Mouse (Mus musculus) MEL (cell line): ENCODE measurements around the gene Ptafr. TPM values are rescaled to one million over a fixed set of nuclear protein-coding genes. Genes with fewer than 3 reads are reported as not detected.

Experiments
- DNase-seq: peaks from one replicate; pipeline ENCODE4 v3.0.0; 2011; ENCODE audit warnings: low read depth, low spot score
- H3K27ac ChIP-seq: 2 replicates; pipeline ENCODE4 v1.5.1; 2012; ENCODE audit warnings: low read depth, mild to moderate bottlenecking, control low read depth, low read length, moderate library complexity; ENCODE audit not compliant: control insufficient read depth
- H3K27me3 ChIP-seq, 2 experiments: fragments of 150-350 bp in 1 of 2; sonication (generic) in 1 of 2; 2 replicates each; pipeline ENCODE4 v1.6.1; 2012; ENCODE audit warnings: low read length in 2 of 2, mild to moderate bottlenecking in 2 of 2, improper control_type of control experiment in 1 of 2, moderate library complexity in 1 of 2; ENCODE audit not compliant: insufficient read depth in 2 of 2, control insufficient read depth in 1 of 2
- H3K36me3 ChIP-seq, 2 experiments: 2 replicates each; pipeline ENCODE4 v1.6.1; 2012 to 2014; ENCODE audit warnings: low read length in 2 of 2, improper control_type of control experiment in 1 of 2, inconsistent platforms in 1 of 2, mild to moderate bottlenecking in 1 of 2; ENCODE audit not compliant: insufficient read depth in 2 of 2, control insufficient read depth in 1 of 2
- H3K4me1 ChIP-seq, 2 experiments: fragments of 150-350 bp in 1 of 2; sonication (generic) in 1 of 2; 2 replicates each; pipeline ENCODE4 v1.6.1; 2012; ENCODE audit warnings: low read length in 2 of 2, improper control_type of control experiment in 1 of 2, mild to moderate bottlenecking in 1 of 2; ENCODE audit not compliant: insufficient read depth in 2 of 2, control insufficient read depth in 1 of 2
- H3K4me3 ChIP-seq, 2 experiments: fragments of 150-350 bp in 1 of 2; sonication (generic) in 1 of 2; 2 replicates each; pipeline ENCODE4 v1.5.1; 2012; ENCODE audit warnings: low read depth in 2 of 2, low read length in 2 of 2, mild to moderate bottlenecking in 2 of 2, moderate library complexity in 2 of 2, control low read depth in 1 of 2, improper control_type of control experiment in 1 of 2; ENCODE audit not compliant: control insufficient read depth in 1 of 2, insufficient read depth in 1 of 2
- H3K79me2 ChIP-seq: 2 replicates; pipeline ENCODE4 v1.6.1; 2012; ENCODE audit warnings: mild to moderate bottlenecking, low read length, moderate library complexity; ENCODE audit not compliant: control insufficient read depth, poor library complexity, insufficient read depth
- H3K9ac ChIP-seq: 2 replicates; pipeline ENCODE4 v1.6.1; 2012; ENCODE audit warnings: low read depth, mild to moderate bottlenecking, control low read depth, low read length, moderate library complexity; ENCODE audit not compliant: control insufficient read depth, poor library complexity, severe bottlenecking
- H3K9me3 ChIP-seq: fragments of 150-350 bp; sonication (generic); replicated peaks from 2 replicates; pipeline ENCODE4 v1.6.1; 2012; ENCODE audit warnings: mild to moderate bottlenecking, low read length, improper control_type of control experiment, moderate library complexity; ENCODE audit not compliant: insufficient read depth
- BHLHE40 ChIP-seq: IDR thresholded peaks from 2 replicates; pipeline ENCODE4 v1.6.1; 2012; ENCODE audit warnings: low read depth, mild to moderate bottlenecking, inconsistent platforms, low read length, improper control_type of control experiment, borderline replicate concordance
- CHD2 ChIP-seq: IDR thresholded peaks from 2 replicates; pipeline ENCODE4 v1.6.1; 2011; ENCODE audit warnings: low read length, improper control_type of control experiment
- ELF1 ChIP-seq: IDR thresholded peaks from 2 replicates; pipeline ENCODE4 v1.6.1; 2014; ENCODE audit warnings: low read depth, mild to moderate bottlenecking, inconsistent platforms, low read length, improper control_type of control experiment, moderate library complexity
- GABPA ChIP-seq: IDR thresholded peaks from 2 replicates; pipeline ENCODE4 v1.6.1; 2012; ENCODE audit warnings: low read depth, mild to moderate bottlenecking, inconsistent platforms, low read length, improper control_type of control experiment, moderate library complexity
- MYC ChIP-seq: IDR thresholded peaks from 2 replicates; pipeline ENCODE4 v1.6.1; 2011; ENCODE audit warnings: low read depth, mild to moderate bottlenecking, low read length, improper control_type of control experiment, moderate library complexity
- NRF1 ChIP-seq: IDR thresholded peaks from 2 replicates; pipeline ENCODE4 v1.6.1; 2014; ENCODE audit warnings: low read depth, mild to moderate bottlenecking, inconsistent platforms, low read length, improper control_type of control experiment, moderate library complexity; ENCODE audit not compliant: poor library complexity, insufficient read depth, severe bottlenecking
- POLR2A ChIP-seq, 2 experiments: IDR thresholded peaks; 2 replicates each; pipeline ENCODE4 v1.6.1; 2011 to 2012; ENCODE audit warnings: low read length in 2 of 2, mild to moderate bottlenecking in 2 of 2, control low read depth in 1 of 2, improper control_type of control experiment in 1 of 2, low read depth in 1 of 2, moderate library complexity in 1 of 2; ENCODE audit not compliant: control insufficient read depth in 1 of 2, insufficient read depth in 1 of 2, poor library complexity in 1 of 2
- RAD21 ChIP-seq: IDR thresholded peaks from 2 replicates; pipeline ENCODE4 v1.6.1; 2011; ENCODE audit warnings: mild to moderate bottlenecking, low read depth, low read length, improper control_type of control experiment
- RCOR1 ChIP-seq: IDR thresholded peaks from 2 replicates; pipeline ENCODE4 v1.6.1; 2012; ENCODE audit warnings: low read depth, mild to moderate bottlenecking, inconsistent platforms, low read length, improper control_type of control experiment
- TAL1 ChIP-seq: IDR thresholded peaks from 2 replicates; pipeline ENCODE4 v1.6.1; 2012; ENCODE audit warnings: mild to moderate bottlenecking, inconsistent platforms, low read length, moderate library complexity, mixed read lengths
- USF1 ChIP-seq: IDR thresholded peaks from 2 replicates; pipeline ENCODE4 v1.6.1; 2014; ENCODE audit warnings: low read depth, mild to moderate bottlenecking, inconsistent platforms, low read length, improper control_type of control experiment, moderate library complexity
- ZKSCAN1 ChIP-seq: IDR thresholded peaks from 2 replicates; pipeline ENCODE4 v1.6.1; 2012; ENCODE audit warnings: low read depth, mild to moderate bottlenecking, inconsistent platforms, low read length, improper control_type of control experiment, moderate library complexity
- polyA plus RNA-seq, 2 experiments: library from polyadenylated mRNA; stranded (reverse) in 1 of 2; unstranded in 1 of 2; fragments of >175 nt in 1 of 2; fragments of >200 nt in 1 of 2; gene quantifications; 2 replicates each; pipeline versions ENCODE4 v1.2.1 to v1.2.4; 2012; ENCODE audit warnings: low replicate concordance in 2 of 2, low read depth in 1 of 2; ENCODE audit not compliant: insufficient read length in 2 of 2, insufficient read depth in 1 of 2, missing spikeins in 1 of 2
- total RNA-seq: library from RNA; depleted of rRNA; stranded (reverse); fragments of 300-350 nt; gene quantifications from 2 replicates; pipeline ENCODE4 v1.2.3, GENCODE M21; 2012

The Ptafr gene
- total and polyA plus RNA-seq, 3 experiments = 0.06 TPM; not detected in 2

- TF ChIP-seq POLR2A (IDR thresholded peaks at IDR 0.05; ENCODE audit: control insufficient read depth in 1 of 2, insufficient read depth in 1 of 2, low read depth in 1 of 2, low read length in 2 of 2, poor library complexity in 1 of 2) (peak; percentile 64 to 92; a peak in 3 of 4 replicates), BHLHE40 (no peak), RAD21 (no peak), GABPA (no peak)
Observed at GRCm38 (mm10) chr4:132535406-132536121, 28.3 kb upstream of the Ptafr start, which contains the start of gene Dnajc8 (continued).

DNA sequence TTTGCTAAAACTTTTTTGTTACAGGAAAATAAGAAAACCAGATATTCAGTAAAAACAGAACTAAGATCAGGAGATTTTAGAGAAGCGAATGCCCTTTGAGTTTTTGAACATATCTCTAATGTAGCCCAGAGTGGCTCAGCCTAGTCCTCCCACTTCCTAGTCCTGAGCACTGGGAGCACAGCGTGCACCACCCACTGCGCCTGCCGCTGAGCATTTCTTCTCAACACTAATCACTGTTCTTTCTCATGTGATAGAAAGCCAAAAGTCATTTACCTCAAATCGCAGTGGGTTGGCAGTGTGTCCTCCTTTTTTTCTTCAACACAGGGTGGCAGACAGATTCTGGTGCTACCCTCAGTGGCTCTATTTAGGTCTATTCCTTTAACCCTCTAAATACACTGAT, 24.4 kb upstream of the Ptafr start:
- no peak overlapping the region for H3K9ac ChIP-seq
- H3K4me3 ChIP-seq = no peak overlapping the region
- TF ChIP-seq NRF1 (no peak), MYC (no peak), USF1 (no peak), CHD2 (no peak), TAL1 (no peak)
- TF ChIP-seq, all 39 proteins: peak for 0
- Histone ChIP-seq H3K4me1 (peaks cover 0 to 11% of the 10 kb centered on the region in 2 experiments; a peak in 2 of 4 replicates), H3K36me3 (peaks cover 18 to 26% of the 10 kb centered on the region in 2 experiments), H3K79me2 (peaks cover 25% of the 10 kb centered on the region), H3K9me3 (no peaks in the 10 kb centered on the region), H3K27ac (no peak overlapping the region), H3K27me3 (no peaks in the 10 kb centered on the region)
- DNase-seq = no peak

DNA sequence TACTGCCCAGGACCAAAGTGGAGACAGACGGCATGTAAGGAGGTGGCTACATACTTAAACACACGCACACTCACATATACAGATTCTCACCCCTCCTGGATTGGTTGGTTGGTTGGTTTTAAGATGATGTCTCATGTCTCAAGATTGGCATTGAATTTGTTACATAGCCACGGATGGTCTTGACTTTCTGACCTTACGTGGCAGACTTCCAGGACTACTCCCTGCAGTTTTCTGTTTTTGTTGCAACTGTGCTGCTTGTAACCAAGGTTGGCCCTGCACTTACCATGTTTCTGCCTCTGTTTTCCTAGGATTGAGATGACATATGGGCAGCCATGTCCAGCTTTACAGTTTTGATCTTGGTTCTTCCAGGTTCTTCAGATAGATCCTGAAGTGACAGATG, 22.5 kb upstream of the Ptafr start:
- Histone ChIP-seq H3K27me3 (no peaks in the 10 kb centered on the region), H3K36me3 (peaks cover 11 to 30% of the 10 kb centered on the region in 2 experiments), H3K27ac (no peak overlapping the region), H3K4me3 (no peak overlapping the region), H3K9me3 (no peaks in the 10 kb centered on the region), H3K9ac (no peak overlapping the region), H3K4me1 (peaks cover 0 to 8% of the 10 kb centered on the region in 2 experiments; a peak in 1 of 4 replicates), H3K79me2 (peaks cover 13% of the 10 kb centered on the region)
- DNase-seq = no peak
- no peak for TF ChIP-seq RCOR1
- TF ChIP-seq ELF1 = no peak
- no peak for TF ChIP-seq POLR2A (IDR thresholded peaks at IDR 0.05; ENCODE audit: control insufficient read depth in 1 of 2, insufficient read depth in 1 of 2, low read depth in 1 of 2, low read length in 2 of 2, poor library complexity in 1 of 2)
- TF ChIP-seq ZKSCAN1 = no peak
